Mouse (Mus musculus): ENCODE results near the gene Il20rb.

DNA sequence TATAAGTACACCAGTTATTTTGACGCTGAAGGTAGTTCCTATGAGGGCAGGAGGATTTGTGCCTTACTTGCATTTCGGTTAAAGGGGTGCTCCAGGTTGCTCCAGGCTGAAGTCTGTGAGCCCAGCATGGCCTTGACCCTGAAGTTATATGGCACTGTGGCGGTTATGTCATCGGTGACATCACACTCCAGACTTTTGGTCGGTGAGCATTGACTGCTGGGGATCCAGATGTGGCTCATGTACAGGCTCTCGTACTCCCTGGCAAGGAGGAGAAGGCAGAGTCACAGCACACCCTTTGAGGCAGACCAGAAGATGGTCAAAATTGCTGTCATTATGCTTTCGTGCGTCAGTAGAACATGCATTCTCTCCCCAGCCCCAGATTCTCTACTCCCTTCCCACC is 13.7 kb downstream of the Il20rb start:
- no peak for TF ChIP-seq EP300 (optimal IDR thresholded peaks at IDR 0.05)
- no peak for TF ChIP-seq CTCF (IDR thresholded peaks at IDR 0.05; ENCODE audit: low read depth)
